Mouse (Mus musculus): ENCODE data around the gene Pitpnc1. TPM values are rescaled to one million over a fixed set of nuclear protein-coding genes. Genes with fewer than 3 reads are reported as not detected.

Pitpnc1 gene
- polyA plus RNA-seq, 1 experiment from 2014 or later = 7.3 TPM

DNA sequence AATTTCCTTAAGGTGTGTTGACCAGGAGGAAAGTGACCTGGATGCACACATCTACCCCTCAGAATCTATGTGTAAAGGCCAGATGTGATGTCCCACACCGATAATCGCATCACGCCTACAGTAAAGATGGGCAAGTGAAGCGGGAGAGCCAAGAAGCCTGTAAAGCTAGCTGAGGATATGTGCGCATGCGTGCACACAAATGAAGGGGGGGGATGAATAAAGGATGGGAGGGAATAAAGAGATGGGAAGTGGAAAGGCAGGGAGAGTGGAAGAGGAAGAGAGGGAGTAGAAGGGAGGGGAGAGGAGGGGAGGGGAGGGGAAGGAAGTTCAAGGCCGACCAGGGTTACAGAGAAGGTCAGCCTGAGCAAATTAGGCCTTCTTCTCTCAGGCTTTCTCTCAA lies 61.6 kb downstream of the Pitpnc1 start:
- H3K27me3 ChIP-seq = no peaks in the 10 kb centered on the region
- CTCF ChIA-PET = no interaction called here
- POLR2A ChIA-PET = no interaction called here
- no peak for TF ChIP-seq CTCF (IDR thresholded peaks at IDR 0.05)
- in situ Hi-C loops (cut with MboI; ENCODE audit: low pct_unique_long_range_greater_than_20kb) = no loop called here
- DNase-seq (ENCODE audit: low read depth, low spot score) = no peak
- ATAC-seq = no peak

GRCm38 (mm10) chr11:107407698-107408097 lies 62.8 kb downstream of the Pitpnc1 start:
- no peak for DNase-seq (ENCODE audit: low read depth, low spot score)
- ATAC-seq = no peak
- ChIA-PET CTCF (no interaction called here), POLR2A (no interaction called here)
- no peaks in the 10 kb centered on the region for H3K27me3 ChIP-seq
- no peak for TF ChIP-seq CTCF (IDR thresholded peaks at IDR 0.05)
- in situ Hi-C loops (cut with MboI; ENCODE audit: low pct_unique_long_range_greater_than_20kb) = no loop called here

GRCm38 (mm10) chr11:107405606-107406333 lies 64.7 kb downstream of the Pitpnc1 start:
- ATAC-seq (no peak), DNase-seq (ENCODE audit: low read depth, low spot score) (no peak)
- TF ChIP-seq CTCF (IDR thresholded peaks at IDR 0.05) = no peak
- POLR2A ChIA-PET = interaction anchor here (0.6 kb wide), 1 partner anchor 175 kb away, joined by 5 read pairs; no protein-coding TSS in a partner anchor
- H3K27me3 ChIP-seq = no peaks in the 10 kb centered on the region
- in situ Hi-C loops (cut with MboI; ENCODE audit: low pct_unique_long_range_greater_than_20kb) = no loop called here
- CTCF ChIA-PET = interaction anchor here (1.0 to 1.3 kb wide), 3 partner anchors 7 to 35 kb away, joined by 3 to 4 read pairs (median 3); no protein-coding TSS in a partner anchor

- ATAC-seq = no peak
- no peaks in the 10 kb centered on the region for H3K27me3 ChIP-seq
- DNase-seq (ENCODE audit: low read depth, low spot score) = no peak
- in situ Hi-C loops (cut with MboI; ENCODE audit: low pct_unique_long_range_greater_than_20kb) = no loop called here
- no peak for TF ChIP-seq CTCF (IDR thresholded peaks at IDR 0.05)
- ChIA-PET CTCF (interaction anchor here (1.2 to 1.9 kb wide), 2 partner anchors 18 to 59 kb away, joined by 3 to 7 read pairs; no protein-coding TSS in a partner anchor), POLR2A (no interaction called here)
These were observed 67.2 kb downstream of the Pitpnc1 start for GRCm38 (mm10) chr11:107403309-107403708.

- no peaks in the 10 kb centered on the region for H3K27me3 ChIP-seq
- CTCF ChIA-PET = no interaction called here
- POLR2A ChIA-PET = no interaction called here
- ATAC-seq (no peak), DNase-seq (ENCODE audit: low read depth, low spot score) (no peak)
- in situ Hi-C loops (cut with MboI; ENCODE audit: low pct_unique_long_range_greater_than_20kb) = no loop called here
- no peak for TF ChIP-seq CTCF (IDR thresholded peaks at IDR 0.05)
These were observed 68.5 kb downstream of the Pitpnc1 start for GRCm38 (mm10) chr11:107401839-107402590.

GRCm38 (mm10) chr11:107400826-107401225 lies 69.7 kb downstream of the Pitpnc1 start:
- ChIA-PET POLR2A (no interaction called here), CTCF (interaction anchor here (2.9 kb wide), 1 partner anchor 15 kb away, joined by 11 read pairs; no protein-coding TSS in a partner anchor)
- H3K27me3 ChIP-seq = no peaks in the 10 kb centered on the region
- TF ChIP-seq CTCF (IDR thresholded peaks at IDR 0.05) = no peak
- in situ Hi-C loops (cut with MboI; ENCODE audit: low pct_unique_long_range_greater_than_20kb) = no loop called here
- ATAC-seq (no peak), DNase-seq (ENCODE audit: low read depth, low spot score) (no peak)

DNA sequence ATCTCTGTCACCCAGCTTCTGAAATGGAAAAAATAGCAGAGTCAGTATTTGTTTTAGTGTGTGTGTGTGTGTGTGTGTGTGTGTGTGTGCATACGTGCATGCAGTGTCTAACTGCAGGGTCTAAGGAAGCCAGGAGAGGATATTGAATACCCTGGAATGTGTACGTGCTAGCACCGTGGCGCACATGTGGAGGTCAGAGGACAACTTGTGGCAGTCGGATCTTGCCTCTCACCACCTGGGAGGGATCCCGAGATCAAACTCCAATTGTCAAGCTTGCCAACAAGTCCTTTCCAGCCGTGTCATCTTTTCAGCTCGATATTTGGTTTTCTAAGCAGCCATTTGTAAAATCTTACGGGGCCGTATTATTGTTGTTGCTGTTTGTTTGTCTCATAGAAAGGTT lies 70.5 kb downstream of the Pitpnc1 start:
- in situ Hi-C loops (cut with MboI; ENCODE audit: low pct_unique_long_range_greater_than_20kb) = no loop called here
- ChIA-PET POLR2A (no interaction called here), CTCF (interaction anchor here (2.9 kb wide), 1 partner anchor 14 kb away, joined by 11 read pairs; no protein-coding TSS in a partner anchor)
- H3K27me3 ChIP-seq = no peaks in the 10 kb centered on the region
- TF ChIP-seq CTCF (IDR thresholded peaks at IDR 0.05) = no peak
- no peak for ATAC-seq
- DNase-seq (ENCODE audit: low read depth, low spot score) = no peak

GRCm38 (mm10) chr11:107397326-107397998 lies 73.0 kb downstream of the Pitpnc1 start:
- CTCF ChIA-PET = interaction anchor here (1.8 kb wide), 1 partner anchor 18 kb away, joined by 4 read pairs; no protein-coding TSS in a partner anchor
- no peak for ATAC-seq

GRCm38 (mm10) chr11:107394245-107394644 lies 76.3 kb downstream of the Pitpnc1 start:
- no peak for TF ChIP-seq CTCF (IDR thresholded peaks at IDR 0.05)
- H3K27me3 ChIP-seq = no peaks in the 10 kb centered on the region
- ChIA-PET CTCF (interaction anchor here (1.3 kb wide), 1 partner anchor 9 kb away, joined by 6 read pairs; no protein-coding TSS in a partner anchor), POLR2A (no interaction called here)
- DNase-seq (ENCODE audit: low read depth, low spot score) (no peak), ATAC-seq (no peak)
- in situ Hi-C loops (cut with MboI; ENCODE audit: low pct_unique_long_range_greater_than_20kb) = no loop called here

More at GRCm38 (mm10) chr11:107397326-107397998, 73.0 kb downstream of the Pitpnc1 start:
- no peaks in the 10 kb centered on the region for H3K27me3 ChIP-seq
- in situ Hi-C loops (cut with MboI; ENCODE audit: low pct_unique_long_range_greater_than_20kb) = no loop called here
- no peak for DNase-seq (ENCODE audit: low read depth, low spot score)
- POLR2A ChIA-PET = interaction anchor here (0.7 kb wide), 1 partner anchor 85 kb away, joined by 4 read pairs; no protein-coding TSS in a partner anchor
- no peak for TF ChIP-seq CTCF (IDR thresholded peaks at IDR 0.05)

DNA sequence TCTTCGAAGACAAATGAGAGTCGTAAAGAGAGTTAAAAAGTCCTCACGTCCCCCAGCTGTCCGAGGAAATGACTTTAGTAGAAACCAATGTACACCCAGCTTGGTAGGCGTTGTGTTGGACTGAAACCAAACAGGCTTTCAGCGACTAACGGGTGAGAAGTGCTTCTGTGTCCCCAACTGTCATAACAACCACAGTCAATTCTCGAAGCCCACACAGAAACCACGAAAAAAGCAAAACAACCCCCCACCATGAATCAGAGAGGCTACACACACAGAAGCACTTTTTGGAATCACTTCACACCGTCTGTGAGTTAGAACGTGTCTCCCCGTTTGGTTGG lies 76.7 kb downstream of the Pitpnc1 start:
- ChIA-PET CTCF (interaction anchor here (1.3 kb wide), 1 partner anchor 9 kb away, joined by 6 read pairs; no protein-coding TSS in a partner anchor), POLR2A (no interaction called here)
- TF ChIP-seq CTCF (IDR thresholded peaks at IDR 0.05) = no peak
- in situ Hi-C loops (cut with MboI; ENCODE audit: low pct_unique_long_range_greater_than_20kb) = no loop called here
- no peaks in the 10 kb centered on the region for H3K27me3 ChIP-seq
- DNase-seq (ENCODE audit: low read depth, low spot score) (no peak), ATAC-seq (no peak)

All from Patski (cell line).